Mouse (Mus musculus): Measurements from ENCODE around the gene Gc. TPM values are rescaled to one million over a fixed set of nuclear protein-coding genes. Genes with fewer than 3 reads are reported as not detected.

Gene Gc
- not detected in 2 replicates for polyA plus RNA-seq (2015; fragmentation: Nextera tagmentation; extraction: Ambion mirVana)

DNA sequence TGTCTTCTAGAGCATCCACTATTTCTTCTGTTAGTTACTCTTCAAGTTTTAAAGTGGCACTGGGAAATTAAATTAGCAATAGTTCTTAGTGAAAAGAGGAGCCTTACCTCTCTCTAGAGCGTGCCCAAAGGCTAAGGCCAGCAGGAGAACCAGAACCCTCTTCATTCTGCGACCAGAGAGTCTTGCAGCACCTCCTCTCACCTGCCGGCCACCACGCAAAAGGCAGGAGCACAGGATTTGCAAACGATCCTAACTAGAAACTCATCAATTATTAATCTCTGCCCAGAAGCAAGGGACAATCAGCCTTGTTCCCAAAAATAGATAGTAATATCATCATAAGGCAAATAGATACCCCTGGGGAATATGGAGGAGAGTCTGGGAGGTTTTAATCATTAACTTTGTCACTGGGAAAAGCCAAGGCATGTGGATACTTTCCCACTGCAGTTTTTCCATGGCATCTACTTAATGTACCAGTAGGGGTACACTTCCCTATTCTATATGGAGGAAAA is at the start of gene Gc:
Gene Gc (minus strand): TSS at position 345 of the 509 bp plus-strand sequence.
- H3K4me3 ChIP-seq (replicated peaks) = no peak within 1 kb of the TSS
- H3K9me3 ChIP-seq = no peaks in the 10 kb centered on the region
- 72% methylated on average over 5 of the region's 5 CpGs for WGBS
- ATAC-seq = no peak
- no peak within 1 kb of the TSS for H3K9ac ChIP-seq (replicated peaks)
- no peak within 1 kb of the TSS for H3K4me2 ChIP-seq (replicated peaks)
- no peak within 1 kb of the TSS for H3K27ac ChIP-seq
- H3K36me3 ChIP-seq = no peaks in the 10 kb centered on the region
- H3K4me1 ChIP-seq (replicated peaks) = no peaks in the 10 kb centered on the region
- no peaks in the 10 kb centered on the region for H3K27me3 ChIP-seq

DNA sequence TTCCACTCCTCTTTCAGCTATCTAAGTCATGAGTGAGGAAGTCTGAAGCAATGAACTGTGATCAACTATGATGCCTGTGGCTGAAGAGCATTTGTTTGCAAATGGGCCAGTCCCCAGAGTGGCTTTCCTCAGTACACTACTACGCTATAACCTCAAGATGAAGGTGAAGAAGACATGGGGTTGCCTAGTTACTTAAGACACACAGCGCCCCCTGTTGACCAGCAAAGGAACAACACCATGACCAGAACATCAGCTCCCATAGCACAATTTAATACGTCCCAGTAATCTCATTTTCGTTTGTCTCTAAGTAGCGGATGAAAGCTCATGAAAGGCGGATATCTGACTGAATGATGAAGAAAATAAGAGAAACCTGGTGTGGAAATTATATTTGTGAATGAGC is 42.5 kb upstream of the Gc start:
- 64% methylated on average over 6 of the region's 6 CpGs for WGBS

DNA sequence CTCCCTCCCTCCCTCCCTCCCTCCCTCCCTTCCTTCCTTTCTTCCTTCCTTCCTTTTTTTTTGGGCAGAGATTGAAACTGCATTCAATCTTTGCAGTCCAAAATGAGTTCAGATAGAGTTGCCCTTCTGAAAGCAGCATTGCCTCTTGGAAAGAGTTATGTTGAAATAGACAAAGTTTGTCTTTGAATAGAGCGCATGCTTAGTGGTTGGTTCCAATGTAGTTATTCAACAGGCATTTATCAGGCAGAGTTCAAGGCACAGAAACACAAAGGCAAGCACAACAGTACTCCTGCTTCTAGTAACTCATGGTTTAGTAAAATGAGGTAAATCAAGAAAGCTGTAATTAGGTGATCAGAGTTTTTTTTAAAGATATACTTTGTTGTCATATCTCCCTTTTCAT is 34.9 kb upstream of the Gc start:
- Histone ChIP-seq H3K27me3 (no peaks in the 10 kb centered on the region), H3K27ac (no peak overlapping the region), H3K4me1 (replicated peaks) (no peaks in the 10 kb centered on the region), H3K36me3 (no peaks in the 10 kb centered on the region), H3K9me3 (no peaks in the 10 kb centered on the region), H3K9ac (replicated peaks) (no peak overlapping the region), H3K4me2 (replicated peaks) (no peak overlapping the region), H3K4me3 (replicated peaks) (no peak overlapping the region)
- ATAC-seq = no peak
- 96% methylated on average over 1 of the region's 1 CpGs for WGBS

More for the DNA sequence above, 42.5 kb upstream of the Gc start:
- no peaks in the 10 kb centered on the region for H3K27me3 ChIP-seq
- H3K4me3 ChIP-seq (replicated peaks) = no peak overlapping the region
- no peak overlapping the region for H3K9ac ChIP-seq (replicated peaks)
- H3K4me2 ChIP-seq (replicated peaks) = no peak overlapping the region
- H3K36me3 ChIP-seq = no peaks in the 10 kb centered on the region
- H3K27ac ChIP-seq = no peak overlapping the region
- no peaks in the 10 kb centered on the region for H3K4me1 ChIP-seq (replicated peaks)
- H3K9me3 ChIP-seq = no peaks in the 10 kb centered on the region
- no peak for ATAC-seq

DNA sequence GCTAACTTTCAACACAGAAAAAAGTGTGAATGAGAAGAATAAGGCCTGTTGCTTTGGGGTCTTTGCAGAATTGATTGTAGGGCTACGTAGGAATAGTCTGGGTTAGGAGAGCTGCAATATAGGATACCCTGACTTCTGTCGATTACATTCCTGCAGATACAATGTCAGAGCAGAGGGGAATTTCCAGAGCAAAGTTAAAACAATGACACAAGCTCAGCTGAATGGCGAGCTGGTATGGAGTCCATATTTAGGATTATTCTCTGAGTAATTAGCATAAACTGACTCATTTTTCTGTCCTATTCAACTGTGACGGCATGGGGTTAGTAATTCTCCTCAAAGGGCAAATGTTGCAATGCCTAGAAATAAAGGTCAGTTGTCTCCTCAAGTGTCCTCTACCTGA is 12.8 kb upstream of the Gc start:
- H3K36me3 ChIP-seq = no peaks in the 10 kb centered on the region
- H3K9ac ChIP-seq (replicated peaks) = no peak overlapping the region
- no peaks in the 10 kb centered on the region for H3K4me1 ChIP-seq (replicated peaks)
- no peaks in the 10 kb centered on the region for H3K27me3 ChIP-seq
- no peak overlapping the region for H3K27ac ChIP-seq
- no peak for ATAC-seq
- no peaks in the 10 kb centered on the region for H3K9me3 ChIP-seq
- H3K4me3 ChIP-seq (replicated peaks) = no peak overlapping the region
- H3K4me2 ChIP-seq (replicated peaks) = no peak overlapping the region
- 74% methylated on average over 4 of the region's 4 CpGs for WGBS

DNA sequence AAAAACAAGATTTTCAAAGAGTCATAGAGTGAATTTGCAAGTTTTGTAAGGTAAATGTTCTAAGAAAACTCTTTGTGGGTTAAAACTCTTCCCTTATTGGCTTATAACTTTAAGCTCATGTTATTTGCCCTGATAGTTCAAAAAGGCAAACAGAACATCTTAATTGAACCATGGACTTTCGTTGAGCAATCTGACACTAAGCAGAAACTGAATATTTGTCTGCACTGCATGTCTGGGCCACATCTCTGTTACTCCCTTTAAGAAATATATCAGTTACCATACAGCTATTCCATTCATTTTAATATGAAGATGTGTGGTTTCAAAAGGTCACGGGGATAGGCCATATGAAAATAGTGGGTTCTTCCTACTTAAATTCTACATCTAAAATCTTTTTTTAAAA is 10.2 kb upstream of the Gc start:
- WGBS = 85% methylated on average over 2 of the region's 2 CpGs
- no peaks in the 10 kb centered on the region for H3K4me1 ChIP-seq (replicated peaks)
- no peak overlapping the region for H3K27ac ChIP-seq
- H3K36me3 ChIP-seq = no peaks in the 10 kb centered on the region
- no peak overlapping the region for H3K4me2 ChIP-seq (replicated peaks)
- no peak for ATAC-seq
- H3K9ac ChIP-seq (replicated peaks) = no peak overlapping the region
- no peaks in the 10 kb centered on the region for H3K9me3 ChIP-seq
- no peak overlapping the region for H3K4me3 ChIP-seq (replicated peaks)
- H3K27me3 ChIP-seq = no peaks in the 10 kb centered on the region

DNA sequence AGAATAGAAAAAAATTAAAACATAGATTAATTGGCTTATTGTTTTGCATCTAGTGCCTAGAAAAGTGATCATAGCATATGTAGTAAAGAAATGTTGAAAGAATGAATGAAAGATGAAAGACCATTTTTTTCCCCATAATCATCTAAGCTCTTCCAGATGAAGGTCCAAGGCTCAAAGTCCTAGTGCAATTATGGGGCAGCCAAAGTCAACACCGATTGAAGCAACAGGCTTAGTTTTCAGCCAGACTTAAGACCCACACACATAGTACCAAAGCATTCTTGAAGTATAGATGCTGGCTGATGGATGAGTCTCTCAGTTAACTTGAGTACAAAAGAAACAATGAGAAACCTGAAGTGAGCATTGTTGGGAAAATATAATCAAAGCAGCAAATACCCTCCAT is 9.3 kb upstream of the Gc start:
- H3K36me3 ChIP-seq = no peaks in the 10 kb centered on the region
- H3K4me1 ChIP-seq (replicated peaks) = no peaks in the 10 kb centered on the region
- no peak overlapping the region for H3K4me2 ChIP-seq (replicated peaks)
- H3K9me3 ChIP-seq = no peaks in the 10 kb centered on the region
- H3K27ac ChIP-seq = no peak overlapping the region
- H3K4me3 ChIP-seq (replicated peaks) = no peak overlapping the region
- no peak overlapping the region for H3K9ac ChIP-seq (replicated peaks)
- no peaks in the 10 kb centered on the region for H3K27me3 ChIP-seq
- no peak for ATAC-seq
- 96% methylated on average over 1 of the region's 1 CpGs for WGBS

DNA sequence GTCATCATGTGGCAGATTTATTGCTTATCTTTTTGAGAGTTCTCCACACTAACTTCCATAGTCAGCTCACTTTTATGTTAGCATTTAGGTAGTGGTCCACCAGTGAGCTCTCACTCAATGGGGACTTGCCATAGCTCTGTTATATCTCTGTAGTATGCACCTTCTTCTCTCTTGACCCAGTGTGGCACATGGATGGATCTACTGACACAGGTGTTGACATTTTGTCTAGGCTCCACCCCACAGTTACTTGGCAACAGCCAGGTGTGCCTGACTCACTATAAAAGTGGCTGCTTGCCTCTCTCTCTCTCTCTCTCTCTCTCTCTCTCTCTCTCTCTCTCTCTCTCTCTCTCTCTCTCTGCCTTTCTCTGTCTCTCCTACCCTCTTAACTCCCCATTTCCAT is 8.6 kb upstream of the Gc start:
- H3K27me3 ChIP-seq = no peaks in the 10 kb centered on the region
- H3K9me3 ChIP-seq = no peaks in the 10 kb centered on the region
- H3K4me1 ChIP-seq (replicated peaks) = no peaks in the 10 kb centered on the region
- no peak overlapping the region for H3K4me2 ChIP-seq (replicated peaks)
- ATAC-seq = no peak
- no peak overlapping the region for H3K4me3 ChIP-seq (replicated peaks)
- H3K36me3 ChIP-seq = no peaks in the 10 kb centered on the region
- H3K27ac ChIP-seq = no peak overlapping the region
- no peak overlapping the region for H3K9ac ChIP-seq (replicated peaks)

DNA sequence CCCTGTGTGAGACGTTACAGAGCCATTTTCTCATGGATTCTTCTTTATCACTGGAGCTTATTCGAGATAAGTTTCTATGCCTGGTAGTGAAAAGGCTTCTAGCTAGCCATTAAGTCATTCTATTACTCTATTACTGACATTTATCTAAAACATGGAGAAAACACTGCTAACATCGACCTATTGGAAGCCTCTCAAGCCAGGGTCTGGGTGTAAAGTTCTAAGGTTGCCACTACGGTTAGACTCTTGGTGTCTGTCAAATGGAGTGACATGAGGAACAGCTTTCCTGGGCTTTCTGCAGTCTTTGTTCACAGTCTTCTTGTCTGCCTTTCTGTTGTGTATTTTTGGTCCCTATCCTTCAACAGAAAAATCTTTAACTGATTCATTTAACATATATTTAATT is 4.1 kb upstream of the Gc start:
- Histone ChIP-seq H3K4me1 (replicated peaks) (no peaks in the 10 kb centered on the region), H3K4me2 (replicated peaks) (no peak overlapping the region), H3K9ac (replicated peaks) (no peak overlapping the region), H3K4me3 (replicated peaks) (no peak overlapping the region), H3K27ac (no peak overlapping the region), H3K27me3 (no peaks in the 10 kb centered on the region), H3K9me3 (no peaks in the 10 kb centered on the region), H3K36me3 (no peaks in the 10 kb centered on the region)
- ATAC-seq = no peak
- WGBS = 84% methylated on average over 4 of the region's 4 CpGs

DNA sequence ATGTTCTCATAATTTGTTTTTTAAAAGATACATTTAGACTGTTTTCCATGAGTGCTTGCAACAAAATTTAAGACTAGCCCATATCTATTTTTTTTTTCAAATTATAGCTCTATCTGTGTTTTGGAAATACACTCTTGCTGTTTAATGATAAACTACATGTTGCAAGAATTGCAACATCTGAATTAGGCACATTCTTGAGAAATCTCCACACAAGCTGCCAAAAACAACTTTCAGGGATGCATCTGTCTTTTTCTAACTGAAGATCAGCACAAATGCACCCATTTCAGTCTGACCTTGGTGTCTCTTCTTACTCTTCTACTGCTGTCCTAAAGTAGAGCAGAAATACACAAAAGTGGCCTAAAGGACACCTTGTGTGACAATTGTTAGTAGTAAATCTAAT is 1.9 kb upstream of the Gc start:
- no peak overlapping the region for H3K4me3 ChIP-seq (replicated peaks)
- no peaks in the 10 kb centered on the region for H3K4me1 ChIP-seq (replicated peaks)
- no peak overlapping the region for H3K9ac ChIP-seq (replicated peaks)
- ATAC-seq = no peak
- H3K9me3 ChIP-seq = no peaks in the 10 kb centered on the region
- H3K27ac ChIP-seq = no peak overlapping the region
- no peak overlapping the region for H3K4me2 ChIP-seq (replicated peaks)
- no peaks in the 10 kb centered on the region for H3K27me3 ChIP-seq
- H3K36me3 ChIP-seq = no peaks in the 10 kb centered on the region

DNA sequence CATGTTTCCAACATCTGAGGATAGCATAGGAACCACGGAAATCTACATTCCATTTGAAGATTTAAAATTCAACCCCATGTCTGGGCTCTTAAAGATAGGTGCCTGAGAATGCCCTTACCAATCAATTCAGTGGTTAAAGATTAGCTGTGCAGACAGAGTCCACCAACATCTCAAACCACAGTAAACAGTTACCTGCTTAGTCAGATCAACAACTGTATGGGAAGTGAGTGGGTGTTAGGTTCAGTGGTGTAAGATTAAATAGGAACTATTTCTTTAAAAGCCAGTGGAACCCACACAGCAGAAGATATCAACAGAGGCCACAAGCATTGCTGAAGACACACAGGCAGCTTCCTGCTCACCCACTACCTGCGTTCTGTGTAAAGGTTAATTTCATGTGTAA is 1.3 kb upstream of the Gc start:
- Histone ChIP-seq H3K4me1 (replicated peaks) (no peaks in the 10 kb centered on the region), H3K4me3 (replicated peaks) (no peak overlapping the region), H3K27ac (no peak overlapping the region), H3K9me3 (no peaks in the 10 kb centered on the region), H3K36me3 (no peaks in the 10 kb centered on the region), H3K27me3 (no peaks in the 10 kb centered on the region), H3K9ac (replicated peaks) (no peak overlapping the region), H3K4me2 (replicated peaks) (no peak overlapping the region)
- no peak for ATAC-seq
- WGBS = 85% methylated on average over 2 of the region's 2 CpGs

DNA sequence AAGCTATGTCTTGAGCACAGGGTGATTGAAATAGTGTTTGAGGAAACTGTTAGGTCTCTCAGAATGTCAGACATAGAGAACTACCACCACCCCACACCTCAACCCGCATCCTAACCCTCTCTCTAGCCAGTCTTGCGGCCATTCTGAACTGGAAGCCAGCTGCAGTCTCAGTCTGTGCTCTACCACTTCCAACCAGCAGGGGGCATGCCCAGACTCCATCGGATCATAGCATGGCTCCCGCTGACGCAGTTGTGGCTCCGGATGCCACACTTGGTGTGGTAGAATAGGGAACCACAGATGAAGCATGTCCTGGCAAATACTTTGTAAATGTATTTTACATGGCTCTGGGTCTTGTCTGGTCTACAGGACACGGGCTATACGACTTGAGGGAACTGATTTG is 2.2 kb downstream of the Gc start:
- Histone ChIP-seq H3K9me3 (no peaks in the 10 kb centered on the region), H3K4me2 (replicated peaks) (no peak overlapping the region), H3K4me1 (replicated peaks) (no peaks in the 10 kb centered on the region), H3K36me3 (no peaks in the 10 kb centered on the region), H3K4me3 (replicated peaks) (no peak overlapping the region), H3K27ac (no peak overlapping the region), H3K9ac (replicated peaks) (no peak overlapping the region), H3K27me3 (no peaks in the 10 kb centered on the region)
- WGBS = 50% methylated on average over 8 of the region's 8 CpGs
- ATAC-seq = no peak

DNA sequence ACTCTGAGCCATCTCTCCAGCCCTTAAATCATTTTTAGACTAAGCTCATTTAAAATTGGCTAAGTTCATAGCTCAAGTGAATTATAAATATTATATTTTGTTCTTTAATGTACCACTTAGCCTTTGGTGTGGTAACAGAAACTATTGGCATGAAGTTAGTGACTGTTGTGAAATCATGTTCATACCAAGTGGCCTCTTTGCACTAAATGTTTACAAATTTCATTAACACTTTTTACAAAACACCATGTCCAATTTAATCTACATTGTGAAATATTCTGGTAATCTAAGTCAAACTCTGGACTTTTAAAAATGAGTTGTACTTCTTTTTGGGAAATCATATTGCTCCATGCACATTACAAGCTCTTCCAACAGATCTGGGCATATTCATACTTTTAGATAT is 6.9 kb downstream of the Gc start:
- H3K27ac ChIP-seq = no peak overlapping the region
- H3K9me3 ChIP-seq = no peaks in the 10 kb centered on the region
- no peak for ATAC-seq
- H3K36me3 ChIP-seq = no peaks in the 10 kb centered on the region
- no peak overlapping the region for H3K4me3 ChIP-seq (replicated peaks)
- H3K9ac ChIP-seq (replicated peaks) = no peak overlapping the region
- no peaks in the 10 kb centered on the region for H3K27me3 ChIP-seq
- H3K4me1 ChIP-seq (replicated peaks) = no peaks in the 10 kb centered on the region
- no peak overlapping the region for H3K4me2 ChIP-seq (replicated peaks)

DNA sequence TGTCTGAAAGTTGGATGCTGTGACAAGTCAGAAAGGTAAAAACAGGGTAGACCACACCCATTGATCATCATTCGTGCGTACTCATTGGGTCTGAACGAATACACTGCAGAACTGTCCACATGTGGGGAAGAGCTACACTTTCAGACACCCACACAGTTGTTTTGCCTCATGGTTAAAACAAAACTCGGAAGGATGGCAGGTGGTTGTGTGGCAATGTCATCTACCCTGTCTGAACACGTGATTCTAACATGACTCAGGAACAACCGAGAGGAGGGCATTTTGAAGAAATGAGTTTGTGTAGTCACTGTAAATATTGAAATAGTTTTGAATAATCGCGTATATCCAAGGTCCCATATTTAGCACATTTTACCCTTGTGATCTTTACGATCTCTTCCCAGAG is 8.4 kb downstream of the Gc start:
- WGBS = 93% methylated on average over 9 of the region's 9 CpGs
- no peak overlapping the region for H3K27ac ChIP-seq
- no peak overlapping the region for H3K9ac ChIP-seq (replicated peaks)
- no peak overlapping the region for H3K4me2 ChIP-seq (replicated peaks)
- no peaks in the 10 kb centered on the region for H3K9me3 ChIP-seq
- no peak overlapping the region for H3K4me3 ChIP-seq (replicated peaks)
- H3K27me3 ChIP-seq = no peaks in the 10 kb centered on the region
- no peaks in the 10 kb centered on the region for H3K4me1 ChIP-seq (replicated peaks)
- no peaks in the 10 kb centered on the region for H3K36me3 ChIP-seq
- ATAC-seq = no peak
